Mouse (Mus musculus): Measurements from ENCODE around the gene Tm7sf2. TPM values are rescaled to one million over a fixed set of nuclear protein-coding genes. Genes with fewer than 3 reads are reported as not detected.

Tm7sf2 gene
- polyA plus RNA-seq, 1 experiment from 2014 or later = 42.6 TPM

DNA sequence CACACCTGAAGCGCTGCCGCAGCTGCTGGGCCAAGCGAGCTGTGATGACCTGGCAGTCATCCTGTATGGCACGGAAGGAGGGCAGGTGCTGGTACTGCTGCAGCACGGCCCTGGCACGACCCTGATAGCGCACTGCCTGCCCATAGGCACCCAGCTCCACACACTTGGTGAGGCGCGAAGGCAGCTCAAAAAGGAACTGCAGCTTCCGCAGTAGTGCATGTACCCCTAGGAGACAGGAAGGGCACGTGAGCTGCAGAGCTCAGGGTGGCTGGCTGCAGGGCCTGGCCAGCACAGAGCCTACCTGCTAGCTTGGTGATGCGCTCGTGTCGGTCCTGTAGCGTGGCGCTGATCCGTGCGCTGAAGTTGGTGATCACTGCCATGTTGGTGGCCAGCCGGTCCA is 3.1 kb upstream of the Tm7sf2 start:
- H3K4me2 ChIP-seq (ENCODE audit: low read depth, low read length) = no peak overlapping the region
- no peaks in the 10 kb centered on the region for H3K27me3 ChIP-seq (ENCODE audit: insufficient read depth, low read length)
- no peak overlapping the region for H3K27ac ChIP-seq (ENCODE audit: low read depth)
- no peak overlapping the region for H3K9ac ChIP-seq (replicated peaks)
- peaks cover 18% of the 10 kb centered on the region for H3K36me3 ChIP-seq (replicated peaks; ENCODE audit: insufficient read depth, low read length)
- WGBS (ENCODE audit: insufficient replicate concordance) = 92% methylated on average over 19 of the region's 19 CpGs
- H3K4me1 ChIP-seq (ENCODE audit: insufficient read depth) = peaks cover 25% of the 10 kb centered on the region
- ATAC-seq (no peak), DNase-seq (no peak)
- no peaks in the 10 kb centered on the region for H3K9me3 ChIP-seq (ENCODE audit: low read length)
- no peak overlapping the region for H3K4me3 ChIP-seq (ENCODE audit: low read depth, low read length)
- TF ChIP-seq EP300 (IDR thresholded peaks at IDR 0.05; ENCODE audit: low read depth) (no peak), CTCF (IDR thresholded peaks at IDR 0.05; ENCODE audit: low read depth) (no peak)

DNA sequence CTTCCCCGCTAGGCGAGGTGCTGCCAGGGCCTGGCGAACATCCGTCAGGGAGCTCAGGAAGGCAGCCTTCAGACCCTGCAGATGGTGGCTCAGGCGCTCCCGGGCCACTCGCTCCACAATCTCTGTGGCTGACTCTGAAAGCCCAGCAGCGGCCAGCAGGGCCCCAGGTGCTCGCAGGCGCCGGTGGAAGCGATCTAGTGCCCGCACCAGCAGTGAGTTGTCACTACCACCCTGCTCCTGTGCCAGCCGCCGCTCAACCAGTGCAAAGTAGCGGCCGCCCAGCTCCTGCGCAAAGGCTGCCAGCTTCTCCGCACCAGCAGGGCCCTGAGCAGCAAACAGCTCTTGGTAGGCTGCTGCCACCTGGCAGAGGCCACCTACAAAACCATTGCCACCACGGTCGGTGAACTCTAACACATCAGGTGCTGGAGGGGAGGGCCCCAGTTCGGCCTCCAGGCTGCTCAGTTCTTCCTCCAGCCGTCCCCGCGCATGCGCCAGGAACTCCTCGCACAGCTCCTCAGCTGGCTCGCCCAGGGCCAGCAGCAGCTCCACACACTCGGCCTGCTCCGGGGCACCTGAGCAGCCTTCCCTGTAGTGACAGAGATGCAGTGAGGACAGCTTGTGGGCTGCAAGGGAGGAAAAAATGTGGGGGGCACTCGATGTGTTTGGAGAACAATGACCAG is 2.5 kb upstream of the Tm7sf2 start:
- Histone ChIP-seq H3K27ac (ENCODE audit: low read depth) (no peak overlapping the region), H3K4me1 (ENCODE audit: insufficient read depth) (peaks cover 25% of the 10 kb centered on the region), H3K9me3 (ENCODE audit: low read length) (no peaks in the 10 kb centered on the region), H3K36me3 (replicated peaks; ENCODE audit: insufficient read depth, low read length) (peaks cover 18% of the 10 kb centered on the region), H3K27me3 (ENCODE audit: insufficient read depth, low read length) (no peaks in the 10 kb centered on the region), H3K9ac (replicated peaks) (no peak overlapping the region), H3K4me2 (ENCODE audit: low read depth, low read length) (no peak overlapping the region), H3K4me3 (ENCODE audit: low read depth, low read length) (no peak overlapping the region)
- no peak for TF ChIP-seq EP300 (IDR thresholded peaks at IDR 0.05; ENCODE audit: low read depth)
- no peak for TF ChIP-seq CTCF (IDR thresholded peaks at IDR 0.05; ENCODE audit: low read depth)
- DNase-seq (no peak), ATAC-seq (no peak)
- WGBS (ENCODE audit: insufficient replicate concordance) = 88% methylated on average over 31 of the region's 31 CpGs

GRCm38 (mm10) chr19:6069851-6070250 is 1.7 kb upstream of the Tm7sf2 start:
- H3K36me3 ChIP-seq (replicated peaks; ENCODE audit: insufficient read depth, low read length) = peaks cover 18% of the 10 kb centered on the region
- no peak overlapping the region for H3K4me3 ChIP-seq (ENCODE audit: low read depth, low read length)
- no peak overlapping the region for H3K9ac ChIP-seq (replicated peaks)
- no peaks in the 10 kb centered on the region for H3K27me3 ChIP-seq (ENCODE audit: insufficient read depth, low read length)
- DNase-seq = no peak
- no peak overlapping the region for H3K4me2 ChIP-seq (ENCODE audit: low read depth, low read length)
- H3K27ac ChIP-seq (ENCODE audit: low read depth) = no peak overlapping the region
- peaks cover 23% of the 10 kb centered on the region for H3K4me1 ChIP-seq (ENCODE audit: insufficient read depth)
- H3K9me3 ChIP-seq (ENCODE audit: low read length) = no peaks in the 10 kb centered on the region
- WGBS (ENCODE audit: insufficient replicate concordance) = 90% methylated on average over 10 of the region's 10 CpGs
- no peak for TF ChIP-seq CTCF (IDR thresholded peaks at IDR 0.05; ENCODE audit: low read depth)
- no peak for TF ChIP-seq EP300 (IDR thresholded peaks at IDR 0.05; ENCODE audit: low read depth)
- ATAC-seq = no peak

DNA sequence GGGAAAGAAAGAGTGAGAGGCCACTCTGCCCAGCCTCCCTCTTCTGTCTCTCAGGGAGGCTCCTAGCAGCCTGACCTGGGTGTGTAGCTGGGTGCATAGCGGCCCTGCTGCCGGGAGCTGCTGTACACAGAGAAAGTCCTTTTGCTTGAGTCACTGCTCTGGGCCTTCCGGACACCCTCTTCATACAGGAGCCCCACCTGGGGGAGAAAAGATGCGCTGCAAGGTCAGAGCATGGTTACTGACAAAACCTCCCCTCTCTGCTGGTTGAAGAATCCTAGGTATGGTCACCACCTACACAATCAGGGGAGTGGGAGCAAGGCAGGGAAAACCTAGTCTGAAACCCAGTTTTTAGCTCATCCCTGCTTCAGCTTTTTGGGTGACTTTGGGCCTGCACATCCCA is 778 bp upstream of the Tm7sf2 start:
- Histone ChIP-seq H3K36me3 (replicated peaks; ENCODE audit: insufficient read depth, low read length) (peaks cover 18% of the 10 kb centered on the region), H3K4me1 (ENCODE audit: insufficient read depth) (peaks cover 23% of the 10 kb centered on the region), H3K27me3 (ENCODE audit: insufficient read depth, low read length) (no peaks in the 10 kb centered on the region), H3K9me3 (ENCODE audit: low read length) (no peaks in the 10 kb centered on the region), H3K27ac (ENCODE audit: low read depth) (no peak overlapping the region), H3K4me3 (ENCODE audit: low read depth, low read length) (no peak overlapping the region), H3K9ac (replicated peaks) (no peak overlapping the region), H3K4me2 (ENCODE audit: low read depth, low read length) (no peak overlapping the region)
- 82% methylated on average over 4 of the region's 4 CpGs for WGBS (ENCODE audit: insufficient replicate concordance)
- ATAC-seq = no peak
- TF ChIP-seq CTCF (IDR thresholded peaks at IDR 0.05; ENCODE audit: low read depth) (no peak), EP300 (IDR thresholded peaks at IDR 0.05; ENCODE audit: low read depth) (no peak)
- DNase-seq = no peak

GRCm38 (mm10) chr19:6067011-6067723 is 1.0 kb downstream of the Tm7sf2 start:
- Histone ChIP-seq H3K27ac (ENCODE audit: low read depth) (peak overlapping the region; percentile 86), H3K9ac (replicated peaks) (peak overlapping the region; percentile 68), H3K4me3 (ENCODE audit: low read depth, low read length) (peak overlapping the region; percentile 63), H3K36me3 (replicated peaks; ENCODE audit: insufficient read depth, low read length) (peaks cover 14% of the 10 kb centered on the region), H3K9me3 (ENCODE audit: low read length) (no peaks in the 10 kb centered on the region), H3K4me1 (ENCODE audit: insufficient read depth) (peaks cover 38% of the 10 kb centered on the region), H3K27me3 (ENCODE audit: insufficient read depth, low read length) (no peaks in the 10 kb centered on the region), H3K4me2 (ENCODE audit: low read depth, low read length) (peak overlapping the region; percentile 96)
- ATAC-seq = peak; percentile 66
- 1% methylated on average over 30 of the region's 30 CpGs for WGBS (ENCODE audit: insufficient replicate concordance)
- no peak for TF ChIP-seq EP300 (IDR thresholded peaks at IDR 0.05; ENCODE audit: low read depth)
- peak; percentile 96 for TF ChIP-seq CTCF (IDR thresholded peaks at IDR 0.05; ENCODE audit: low read depth)
- peak; percentile 92 for DNase-seq

GRCm38 (mm10) chr19:6066571-6066970 is 1.6 kb downstream of the Tm7sf2 start:
- Histone ChIP-seq H3K27ac (ENCODE audit: low read depth) (peak overlapping the region; percentile 86; the same call in 1 of the 2 replicates), H3K9me3 (ENCODE audit: low read length) (no peaks in the 10 kb centered on the region), H3K4me3 (ENCODE audit: low read depth, low read length) (peak overlapping the region; percentile 63), H3K27me3 (ENCODE audit: insufficient read depth, low read length) (no peaks in the 10 kb centered on the region), H3K9ac (replicated peaks) (peak overlapping the region; percentile 68), H3K4me2 (ENCODE audit: low read depth, low read length) (peak overlapping the region; percentile 96), H3K4me1 (ENCODE audit: insufficient read depth) (peaks cover 40% of the 10 kb centered on the region), H3K36me3 (replicated peaks; ENCODE audit: insufficient read depth, low read length) (peaks cover 14% of the 10 kb centered on the region)
- no peak for DNase-seq
- no peak for ATAC-seq
- TF ChIP-seq EP300 (IDR thresholded peaks at IDR 0.05; ENCODE audit: low read depth) (no peak), CTCF (IDR thresholded peaks at IDR 0.05; ENCODE audit: low read depth) (no peak)
- WGBS (ENCODE audit: insufficient replicate concordance) = 29% methylated on average over 4 of the region's 5 CpGs
